ENCODE assay signal across 20 mouse cellular contexts in genomic region chr4:39528661-39529060, GRCm38 (mm10).
"Had no signal": no experiment of that assay in that cellular context is flagged by ENCODE, and none has a peak within 500 bp of the region (broad histone marks: within the 10 kb centered on the region; RNA-seq: fewer than 3 reads in every experiment).

No protein-coding gene starts in this region.

- H3K4me1 ChIP-seq: limb, embryonic 12.5 days; limb, embryonic 15.5 days; midbrain, embryonic 12.5 days; midbrain, embryonic 15.5 days had no signal

- H3K27ac ChIP-seq: limb, embryonic 12.5 days; limb, embryonic 15.5 days; liver, embryonic 14.5 days; macrophage; midbrain, embryonic 12.5 days; midbrain, embryonic 15.5 days; stomach, postnatal 0 days had no signal

- H3K27me3 ChIP-seq: limb, embryonic 12.5 days; limb, embryonic 15.5 days; midbrain, embryonic 12.5 days; midbrain, embryonic 15.5 days had no signal

- DNase-seq: kidney, postnatal 14 days; kidney, postnatal 4 days; left cerebral cortex, postnatal 4 days; liver, postnatal 0 days; lung, embryonic 14.5 days; right cerebral cortex, adult 18-20 months; right cerebral cortex, postnatal 14 days; right cerebral cortex, postnatal 4 days; thymus, adult 2 months; thymus, postnatal 14 days; thymus, postnatal 4 days had no signal

- H3K9ac ChIP-seq: limb, embryonic 12.5 days; limb, embryonic 15.5 days; liver, embryonic 14.5 days; liver, postnatal 0 days; lung, embryonic 14.5 days; midbrain, embryonic 12.5 days; midbrain, embryonic 15.5 days had no signal

- H3K36me3 ChIP-seq: limb, embryonic 12.5 days; limb, embryonic 15.5 days; midbrain, embryonic 12.5 days; midbrain, embryonic 15.5 days had no signal

- ATAC-seq: liver, postnatal 0 days; lung, postnatal 0 days; midbrain, embryonic 15.5 days had no signal

- H3K9me3 ChIP-seq: limb, embryonic 12.5 days; limb, embryonic 15.5 days; midbrain, embryonic 12.5 days; midbrain, embryonic 15.5 days had no signal

- H3K4me3 ChIP-seq: limb, embryonic 12.5 days; limb, embryonic 15.5 days; midbrain, embryonic 12.5 days; midbrain, embryonic 15.5 days had no signal

- H3K4me2 ChIP-seq: limb, embryonic 12.5 days; limb, embryonic 15.5 days; liver, embryonic 11.5 days; lung, embryonic 14.5 days; midbrain, embryonic 12.5 days; midbrain, embryonic 15.5 days had no signal
